Mouse (Mus musculus): ENCODE results near the gene Rbks.

- TF ChIP-seq CTCF (IDR thresholded peaks at IDR 0.05; ENCODE audit: low read depth, low read length), result no peak
- no peak for TF ChIP-seq TAL1 (conservative IDR thresholded peaks at IDR 0.05; ENCODE audit: low read depth, low read length)
- TF ChIP-seq GATA1 (IDR thresholded peaks at IDR 0.05; ENCODE audit: borderline replicate concordance, low read length), result no peak
These were observed at the start of gene Rbks for GRCm38 (mm10) chr5:31696971-31697643.

All from G1E (cell line).